Mouse (Mus musculus) adipocyte (in vitro differentiated cells): Measurements from ENCODE around the gene Egln3.

ENCODE experiments used
- DNase-seq: peaks from one replicate; pipeline ENCODE4 v3.0.0-alpha.2; 2016; ENCODE audit warnings: low spot score

Gene Egln3

GRCm38 (mm10) chr12:54203656-54204045, at the start of gene Egln3:
Gene Egln3 (minus strand): TSS chr12:54203860.
- DNase-seq: peak; percentile 87

DNA sequence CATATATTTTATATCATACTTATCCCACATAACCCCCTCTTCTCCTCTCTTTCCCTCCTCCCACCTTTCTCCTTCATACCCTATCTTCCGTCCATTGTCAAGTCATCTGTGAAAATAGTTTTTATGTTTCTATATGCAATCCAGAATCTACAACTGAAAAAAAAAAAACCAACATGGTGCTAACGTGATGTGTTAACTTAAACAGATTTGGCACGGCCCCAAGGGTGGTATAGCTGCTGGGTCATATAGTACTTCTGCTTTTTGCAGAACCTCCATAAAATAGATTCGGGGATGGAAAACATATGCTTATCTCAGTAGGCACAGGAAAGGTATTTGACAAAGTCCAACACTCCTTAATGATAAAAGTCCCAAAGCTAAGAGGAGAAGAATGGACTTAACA, 49.8 kb upstream of the Egln3 start:
- no peak for DNase-seq

GRCm38 (mm10) chr12:54251942-54252400, 48.3 kb upstream of the Egln3 start:
- peak; percentile 46 for DNase-seq

DNA sequence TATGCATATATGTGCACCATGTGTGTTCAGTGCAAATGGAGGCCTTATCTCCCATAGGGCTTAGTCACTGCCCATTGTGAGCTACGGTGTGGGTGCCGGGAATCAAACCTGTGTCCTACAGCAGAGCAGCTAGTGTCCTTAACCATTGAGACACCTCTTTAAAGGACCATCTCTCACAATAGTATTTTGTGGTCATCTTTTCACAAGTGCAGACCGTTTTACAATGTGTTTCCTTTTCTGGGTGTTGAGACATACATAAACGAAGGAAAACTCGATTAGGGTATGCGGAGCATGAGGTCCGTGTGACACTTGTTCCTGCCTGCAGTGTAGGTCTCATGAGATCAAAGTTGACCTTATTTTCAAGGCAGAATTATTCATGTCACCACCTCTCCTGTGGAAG, 44.2 kb upstream of the Egln3 start:
- no peak for DNase-seq

- no peak for DNase-seq
Measured at GRCm38 (mm10) chr12:54243158-54243557, 39.5 kb upstream of the Egln3 start.

- no peak for DNase-seq
Measured at GRCm38 (mm10) chr12:54241976-54242375, 38.3 kb upstream of the Egln3 start.

DNA sequence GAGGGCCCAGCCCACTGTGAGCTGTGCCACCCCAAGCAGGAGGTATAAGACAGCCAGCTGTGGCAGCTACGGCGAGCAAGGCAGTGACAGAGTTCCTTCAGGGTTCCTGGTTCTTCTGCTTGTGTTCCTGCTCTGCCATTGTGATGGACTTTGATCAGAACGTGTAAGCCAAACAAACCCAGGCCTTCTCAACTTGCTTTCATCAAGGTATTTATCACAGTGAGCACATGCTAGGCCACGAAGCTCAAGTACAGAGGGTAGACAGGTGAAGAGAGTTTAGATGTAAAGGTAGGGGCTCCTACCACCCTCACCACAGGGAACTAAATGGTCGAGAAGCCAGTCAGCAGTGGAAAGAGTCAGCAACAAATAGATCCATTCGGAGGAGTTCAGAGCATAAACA, 30.1 kb upstream of the Egln3 start:
- no peak for DNase-seq

- no peak for DNase-seq
Measured at GRCm38 (mm10) chr12:54232996-54233603, 29.4 kb upstream of the Egln3 start.

DNA sequence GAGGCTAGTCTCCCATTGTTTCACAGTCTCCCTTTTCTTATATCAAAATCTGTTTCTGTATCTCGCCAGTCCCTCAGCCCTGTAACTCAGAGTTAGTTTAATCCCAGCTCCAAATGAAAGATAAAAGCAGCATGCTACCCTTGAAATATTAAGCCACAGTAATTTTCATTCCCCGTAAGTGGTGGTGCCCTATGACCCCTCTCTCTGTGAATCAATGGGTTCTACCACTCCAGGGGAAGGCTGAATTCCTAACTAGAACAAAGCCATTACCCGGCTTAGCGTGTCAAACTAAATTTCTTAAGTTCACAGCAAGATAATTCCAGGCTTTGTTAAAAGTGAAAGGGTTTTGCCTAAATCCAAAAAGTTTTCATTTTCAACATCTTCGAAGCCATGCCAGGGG, 28.8 kb upstream of the Egln3 start:
- DNase-seq: no peak

GRCm38 (mm10) chr12:54227551-54227950, 23.9 kb upstream of the Egln3 start:
- DNase-seq: no peak

DNA sequence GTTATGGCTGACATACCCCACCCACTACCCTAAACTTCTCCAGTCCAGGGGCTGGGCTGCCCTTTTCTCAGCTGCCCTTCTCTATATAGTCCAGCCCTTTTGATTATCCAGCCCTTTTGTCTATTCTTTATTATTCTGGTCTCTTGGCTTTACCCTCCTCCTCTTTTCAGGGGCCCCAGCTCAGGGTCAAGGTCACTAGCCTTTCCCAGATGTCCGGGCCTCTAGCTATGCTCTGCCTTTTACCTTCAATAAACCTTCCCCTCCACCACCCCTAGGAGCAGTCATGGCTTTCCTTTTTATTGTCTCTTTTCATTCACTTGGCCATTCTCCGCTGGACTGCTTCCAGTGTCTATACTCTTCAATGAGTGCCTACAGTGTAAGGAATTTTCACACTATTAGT, 22.7 kb upstream of the Egln3 start:
- no peak for DNase-seq

GRCm38 (mm10) chr12:54225610-54226009, 21.9 kb upstream of the Egln3 start:
- DNase-seq: no peak

- no peak for DNase-seq
Measured at GRCm38 (mm10) chr12:54225090-54225489, 21.4 kb upstream of the Egln3 start.

DNA sequence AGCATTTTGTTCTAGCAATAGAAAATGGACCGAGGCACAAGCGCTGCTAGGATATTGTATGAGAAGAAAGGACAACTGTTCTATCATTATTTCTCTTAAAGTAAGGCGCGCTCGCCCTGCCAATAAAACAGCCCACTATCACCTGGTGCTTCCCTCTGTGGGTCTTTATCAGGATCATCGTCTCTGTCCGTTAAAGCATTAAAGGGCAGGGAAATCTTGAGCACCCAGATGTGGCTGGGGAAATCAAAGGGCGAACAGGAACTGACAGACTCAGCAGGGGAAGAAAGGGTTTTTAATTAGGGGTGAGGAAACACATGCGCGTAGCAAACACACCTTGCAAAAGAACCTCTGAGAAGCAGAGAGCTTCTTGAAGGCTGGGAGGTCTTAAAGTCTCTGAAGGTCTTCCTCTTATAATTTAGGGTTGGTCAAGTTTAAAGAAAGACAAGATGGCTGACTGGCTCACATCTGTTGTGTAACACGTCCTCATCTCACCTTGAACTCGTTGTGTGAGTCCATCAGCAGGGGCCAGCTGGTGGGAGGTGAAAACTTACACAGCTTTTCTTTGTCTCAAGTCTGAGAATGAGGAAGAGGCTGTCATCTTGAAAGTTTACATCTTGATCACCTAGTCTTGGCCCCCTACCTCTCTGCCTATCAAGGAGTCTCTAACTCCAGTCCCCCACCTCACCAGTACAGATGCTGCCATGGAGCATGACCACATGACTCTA, 18.5 kb upstream of the Egln3 start:
- no peak for DNase-seq

- DNase-seq: no peak
Measured at GRCm38 (mm10) chr12:54216673-54217072, 13.0 kb upstream of the Egln3 start.

DNA sequence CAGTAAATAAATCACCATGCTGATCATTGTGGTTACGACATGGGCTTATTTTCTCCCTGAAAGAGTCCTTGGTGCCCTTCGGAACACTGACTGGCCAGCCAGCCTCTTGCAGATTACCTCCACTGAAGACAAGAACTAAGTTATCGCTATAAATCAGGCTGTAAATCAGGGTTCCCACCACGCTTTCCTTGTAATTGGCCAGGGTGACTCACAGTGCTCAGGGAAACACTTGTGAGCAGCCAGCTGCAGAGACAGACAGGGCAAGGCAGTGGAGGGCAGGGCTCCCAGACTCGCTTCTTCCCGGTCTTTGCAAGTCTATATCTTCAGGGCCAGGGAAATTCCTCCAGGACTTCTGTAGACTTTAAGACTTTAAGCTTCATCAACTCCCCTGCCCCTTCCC, 10.8 kb upstream of the Egln3 start:
- no peak for DNase-seq

GRCm38 (mm10) chr12:54213871-54214270, 10.2 kb upstream of the Egln3 start:
- DNase-seq: no peak

GRCm38 (mm10) chr12:54213230-54213629, 9.6 kb upstream of the Egln3 start:
- peak; percentile 46 for DNase-seq

GRCm38 (mm10) chr12:54209182-54209563, 5.5 kb upstream of the Egln3 start:
- DNase-seq: no peak

DNA sequence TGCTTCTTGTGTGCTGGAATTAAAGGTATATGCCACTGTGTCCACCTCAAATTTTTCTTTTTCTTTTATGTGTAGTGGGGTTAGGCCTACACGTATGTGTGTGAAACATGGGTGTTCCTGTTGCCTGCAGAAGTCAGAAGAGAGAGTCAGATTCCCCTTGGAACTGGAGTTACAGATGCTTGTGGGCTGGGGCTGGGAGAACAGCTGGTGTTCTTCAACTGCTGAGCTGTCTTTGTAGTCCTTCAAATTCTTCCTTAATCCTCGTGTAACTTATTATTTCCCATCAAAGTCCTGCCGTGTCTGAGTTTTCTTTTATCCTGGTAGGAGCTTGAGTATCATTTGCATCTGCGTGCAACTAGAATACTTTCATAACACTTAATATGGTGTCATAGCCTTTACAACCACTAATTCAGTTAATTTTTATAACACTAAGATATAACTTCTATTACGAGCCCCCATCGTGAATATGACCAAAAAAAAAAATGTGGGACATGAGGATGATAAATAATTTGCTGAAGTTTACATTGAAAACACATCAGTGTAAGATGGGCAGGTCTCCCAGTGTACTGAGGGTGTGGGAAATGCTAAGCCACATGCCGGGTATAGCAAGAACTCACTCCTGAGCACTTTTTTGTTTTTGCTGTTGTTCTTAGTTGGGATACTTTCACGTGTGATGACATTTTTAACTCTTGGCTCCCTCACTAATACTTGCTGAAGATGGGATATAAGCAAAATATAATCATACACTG, 4.9 kb upstream of the Egln3 start:
- no peak for DNase-seq

- DNase-seq: no peak
Measured at GRCm38 (mm10) chr12:54205731-54206130, 2.1 kb upstream of the Egln3 start.

DNA sequence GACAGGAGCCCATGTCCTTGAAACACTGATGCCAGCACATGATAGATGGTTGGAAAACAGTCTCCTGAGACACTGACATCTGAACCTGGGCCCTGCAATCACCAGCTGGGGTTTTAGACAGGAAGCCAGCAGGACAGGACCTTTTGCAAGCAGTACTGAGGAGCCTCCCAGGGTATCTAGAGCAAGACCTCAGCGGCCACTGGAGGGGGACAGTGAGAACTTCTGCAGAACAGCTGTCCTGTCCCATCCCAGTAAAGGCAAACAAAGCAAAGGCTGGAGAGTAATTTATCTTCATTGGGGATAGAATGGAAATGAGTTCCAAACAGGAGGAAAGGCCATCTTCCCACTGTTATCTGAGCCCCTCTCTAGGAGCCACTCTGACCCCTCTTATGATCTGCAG, 1.5 kb upstream of the Egln3 start:
- peak; percentile 85 for DNase-seq
